Mouse (Mus musculus) layer of hippocampus, adult 2 months (tissue): ENCODE measurements around the gene Gm11444. TPM values are rescaled to one million over a fixed set of nuclear protein-coding genes. Genes with fewer than 3 reads are reported as not detected.
A peak's percentile ranks its signal among the peaks of the same experiment; 100 is the strongest.

Experiments used
- DNase-seq, 2 experiments: peaks; one replicate each; pipeline ENCODE4 v3.0.0; 2022; ENCODE audit warnings: low spot score in 2 of 2
- H3K27ac ChIP-seq: fragments of 200-600 bp; 2 replicates; pipeline ENCODE4 v1.8.1; 2022
- H3K4me3 ChIP-seq: fragments of 200-600 bp; 2 replicates; pipeline ENCODE4 v1.8.1; 2022; ENCODE audit warnings: mild to moderate bottlenecking
- CTCF ChIP-seq: fragments of 200-600 bp; conservative IDR thresholded peaks from 2 replicates; pipeline ENCODE4 v1.8.1; 2022; ENCODE audit warnings: antibody characterized with exemption, mild to moderate bottlenecking, moderate library complexity
- total RNA-seq, 2 experiments: library from RNA; stranded (reverse); gene quantifications; 2 replicates each; pipeline ENCODE4 v1.2.3; 2021

Gm11444 gene
- total RNA-seq, 2 experiments from 2014 or later: not detected

- H3K4me3 ChIP-seq: no peak overlapping the region
- DNase-seq: no peak
- no peak overlapping the region for H3K27ac ChIP-seq
- no peak for TF ChIP-seq CTCF
Measured at GRCm38 (mm10) chr11:85829520-85830440, 20.4 kb downstream of the Gm11444 start.

GRCm38 (mm10) chr11:85828691-85829519, 21.2 kb downstream of the Gm11444 start:
- no peak for TF ChIP-seq CTCF
- H3K4me3 ChIP-seq: no peak overlapping the region
- DNase-seq: no peak
- no peak overlapping the region for H3K27ac ChIP-seq

DNA sequence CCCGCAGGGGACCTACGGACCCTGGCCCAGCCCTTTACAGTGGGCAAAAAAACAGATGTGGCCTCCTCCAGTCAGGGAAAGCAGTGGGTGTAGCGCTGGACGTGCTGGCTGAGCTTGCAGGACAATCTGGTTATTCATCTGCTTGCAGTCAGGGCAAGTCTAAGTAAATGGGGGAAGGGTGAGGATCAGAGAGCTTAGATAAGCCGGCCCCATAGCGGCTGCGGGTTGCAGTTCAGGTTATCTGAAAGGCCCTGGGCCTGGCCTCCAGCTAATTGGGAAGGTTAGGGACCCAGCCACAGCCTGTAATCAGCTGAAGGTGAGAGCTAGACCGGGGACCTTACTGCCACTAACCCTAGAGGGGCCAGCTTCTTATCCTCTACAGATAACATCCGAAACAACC, 22.8 kb downstream of the Gm11444 start:
- H3K27ac ChIP-seq: no peak overlapping the region
- DNase-seq: no peak
- TF ChIP-seq CTCF: no peak
- H3K4me3 ChIP-seq: no peak overlapping the region

- no peak overlapping the region for H3K4me3 ChIP-seq
- DNase-seq: no peak
- TF ChIP-seq CTCF: no peak
- H3K27ac ChIP-seq: no peak overlapping the region
Measured at GRCm38 (mm10) chr11:85825823-85826222, 24.3 kb downstream of the Gm11444 start.

DNA sequence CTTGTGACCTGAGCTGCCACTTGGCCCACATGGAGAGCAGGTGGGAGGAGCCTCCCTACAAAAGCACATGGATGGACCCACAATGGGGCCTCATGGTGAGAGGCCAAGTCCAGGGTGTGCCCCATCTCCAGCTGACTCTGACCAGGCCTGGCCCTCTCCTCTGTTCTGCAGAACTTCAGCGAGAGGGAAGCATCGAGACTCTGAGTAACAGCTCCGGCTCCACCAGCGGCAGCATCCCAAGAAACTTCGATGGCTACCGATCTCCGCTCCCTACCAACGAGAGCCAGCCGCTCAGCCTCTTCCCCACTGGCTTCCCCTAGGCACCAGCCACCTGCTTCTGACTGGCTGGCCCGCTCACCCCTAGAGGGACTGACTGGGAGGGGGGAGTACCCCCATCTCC, 25.1 kb downstream of the Gm11444 start:
- H3K27ac ChIP-seq: no peak overlapping the region
- no peak for TF ChIP-seq CTCF

DNA sequence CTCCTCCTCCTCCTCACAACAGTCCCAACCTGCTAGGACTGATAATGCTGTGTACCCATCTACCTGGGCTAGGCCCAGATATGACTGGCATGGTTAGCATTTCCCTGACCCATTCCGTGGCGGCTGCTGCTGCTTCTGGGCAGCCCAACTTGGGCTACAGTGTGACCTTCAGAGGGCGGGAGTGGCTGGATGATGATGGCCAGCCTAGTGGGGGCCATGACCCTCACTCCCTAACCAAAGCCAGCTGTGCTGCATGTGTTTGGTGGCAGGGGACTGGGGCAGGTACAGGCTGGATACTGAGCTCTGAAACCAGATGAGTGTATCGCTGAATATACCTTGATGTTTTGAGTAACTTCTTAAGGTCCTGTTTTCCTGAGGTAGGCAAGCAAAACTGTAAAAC, 26.3 kb downstream of the Gm11444 start:
- no peak for TF ChIP-seq CTCF
- DNase-seq: no peak
- Histone ChIP-seq H3K4me3 (no peak overlapping the region), H3K27ac (no peak overlapping the region)

More for the DNA sequence above, 25.1 kb downstream of the Gm11444 start:
- H3K4me3 ChIP-seq: no peak overlapping the region
- no peak for DNase-seq

- H3K27ac ChIP-seq: no peak overlapping the region
Measured at GRCm38 (mm10) chr11:85823181-85823580, 27.0 kb downstream of the Gm11444 start.

GRCm38 (mm10) chr11:85821659-85822058, 28.5 kb downstream of the Gm11444 start:
- H3K4me3 ChIP-seq: no peak overlapping the region
- no peak overlapping the region for H3K27ac ChIP-seq
- no peak for DNase-seq
- no peak for TF ChIP-seq CTCF

More at GRCm38 (mm10) chr11:85823181-85823580, 27.0 kb downstream of the Gm11444 start:
- no peak overlapping the region for H3K4me3 ChIP-seq
- TF ChIP-seq CTCF: peak; percentile 91
- DNase-seq: peak; percentile 30 to 79

GRCm38 (mm10) chr11:85820959-85821358, 29.2 kb downstream of the Gm11444 start:
- Histone ChIP-seq H3K4me3 (no peak overlapping the region), H3K27ac (no peak overlapping the region)
- no peak for TF ChIP-seq CTCF
- DNase-seq: no peak

- DNase-seq: no peak
- Histone ChIP-seq H3K4me3 (no peak overlapping the region), H3K27ac (no peak overlapping the region)
- TF ChIP-seq CTCF: no peak
Measured at GRCm38 (mm10) chr11:85818401-85818800, 31.7 kb downstream of the Gm11444 start.

DNA sequence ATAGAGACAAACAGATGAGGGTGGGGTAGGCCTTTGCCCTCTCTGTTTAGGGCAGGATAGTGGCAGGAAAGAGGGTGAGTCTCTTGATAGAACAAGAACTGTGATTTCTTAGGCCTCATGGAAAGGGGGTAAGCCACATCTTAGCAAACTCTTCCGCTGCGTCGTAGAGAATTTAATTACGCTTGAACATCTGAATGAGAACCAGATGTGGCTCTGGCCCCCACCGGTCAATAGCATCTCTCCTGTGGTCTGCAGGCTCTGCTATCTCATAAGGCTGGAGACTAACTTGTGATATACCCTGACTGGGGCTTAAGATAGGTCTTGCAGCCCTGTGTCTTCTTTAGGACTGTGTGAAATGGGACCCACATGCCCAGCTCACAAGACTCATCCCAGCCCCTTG, 33.7 kb downstream of the Gm11444 start:
- Histone ChIP-seq H3K4me3 (no peak overlapping the region), H3K27ac (no peak overlapping the region)
- TF ChIP-seq CTCF: no peak
- no peak for DNase-seq

DNA sequence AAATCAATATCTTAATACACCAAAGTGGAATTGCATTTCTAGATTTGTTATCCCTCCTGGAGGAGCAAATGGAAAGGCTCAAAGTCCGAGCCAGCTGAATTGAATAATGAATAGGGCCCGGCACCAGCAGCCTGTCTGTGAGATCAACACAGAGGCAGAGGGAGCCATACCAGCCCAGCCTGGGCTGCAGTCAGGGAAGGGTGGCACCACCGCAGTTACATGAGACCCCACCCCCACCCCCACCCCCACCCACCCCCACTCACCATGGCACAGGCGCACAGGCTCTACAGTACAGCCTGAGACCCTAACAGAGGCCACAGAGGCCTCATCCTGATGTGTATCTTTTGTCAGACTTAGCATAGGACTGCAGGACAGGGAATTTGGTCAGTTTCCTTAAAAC, 35.5 kb downstream of the Gm11444 start:
- H3K27ac ChIP-seq: no peak overlapping the region
- no peak overlapping the region for H3K4me3 ChIP-seq
- TF ChIP-seq CTCF: no peak
- no peak for DNase-seq

DNA sequence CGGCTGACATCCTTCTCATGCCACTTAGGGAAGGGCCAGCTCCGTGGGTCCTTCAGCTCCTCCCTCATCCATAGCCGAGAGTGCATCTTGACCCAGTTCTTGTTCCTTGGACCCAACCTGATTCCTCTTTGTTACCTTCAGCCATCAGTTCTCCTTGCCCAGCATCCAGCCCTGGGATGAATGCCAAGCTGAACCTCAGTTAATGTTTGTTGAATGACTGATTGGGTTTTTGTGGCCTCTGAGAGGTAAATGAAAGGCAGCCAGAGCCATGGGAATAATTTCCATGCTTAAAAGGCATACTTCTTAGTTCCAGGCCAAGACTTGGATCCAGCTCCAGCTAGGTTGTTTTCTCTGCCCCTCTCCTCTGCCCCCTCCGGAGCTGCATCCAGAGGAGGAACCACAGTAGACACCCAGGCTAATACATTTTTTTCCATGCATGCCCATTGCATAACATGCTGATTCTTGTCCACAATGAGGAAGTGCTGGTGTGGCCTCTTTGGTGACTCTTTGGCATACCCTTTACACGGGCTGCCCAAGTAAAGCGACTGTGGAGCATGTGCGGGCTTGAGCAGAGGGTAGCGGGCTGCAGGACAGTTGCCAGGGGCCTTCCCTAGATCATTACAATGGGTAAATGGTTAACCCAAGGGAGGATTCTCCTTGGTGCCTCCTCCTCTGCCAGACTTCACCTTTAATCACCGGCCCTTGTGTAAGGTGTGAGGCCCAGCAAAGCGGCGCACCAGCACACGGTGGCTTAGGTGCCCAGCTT, 37.7 kb downstream of the Gm11444 start:
- Histone ChIP-seq H3K27ac (no peak overlapping the region), H3K4me3 (no peak overlapping the region)
- TF ChIP-seq CTCF: no peak
- DNase-seq: no peak
